Mouse (Mus musculus) E14TG2a.4 (cell line): ENCODE measurements around the gene Hace1.

Source experiments
- CTCF ChIP-seq: conservative IDR thresholded peaks from 2 replicates; pipeline ENCODE4 v1.5.1; 2014; ENCODE audit warnings: low read length
- NANOG ChIP-seq: IDR thresholded peaks from 2 replicates; pipeline ENCODE4 v1.6.1; 2014; ENCODE audit warnings: borderline replicate concordance, low read length, mixed read lengths

- no peak for TF ChIP-seq CTCF
- TF ChIP-seq NANOG = no peak
Observed at GRCm38 (mm10) chr10:45542726-45543125, 34.9 kb upstream of the Hace1 start.
